In genomic region chr4:115828572-115828902, GRCm38 (mm10) we compare ENCODE assay signal across 1 mouse cellular context.
TF ChIP-seq lines count a peak whose summit lies in the region.

No protein-coding gene starts in this region.

TF ChIP-seq in CH12.LX, 34 proteins besides CTCF, POLR2A, EP300 and RAD21 (continued from another document):
- TF ChIP-seq ZMIZ1 (IDR thresholded peaks at IDR 0.05; ENCODE audit: low read depth, low read length), result no peak
- TF ChIP-seq POLR2AphosphoS2 (IDR thresholded peaks at IDR 0.05; ENCODE audit: low read depth, low read length), result no peak
- no peak for TF ChIP-seq GABPA (IDR thresholded peaks at IDR 0.05; ENCODE audit: insufficient replicate concordance, low read depth, low read length)
- TF ChIP-seq E2F4 (IDR thresholded peaks at IDR 0.05; ENCODE audit: insufficient replicate concordance, low read depth, low read length), result no peak
- TF ChIP-seq ZNF384 (IDR thresholded peaks at IDR 0.05; ENCODE audit: low read depth, low read length), result no peak
- TF ChIP-seq KAT2A (IDR thresholded peaks at IDR 0.05; ENCODE audit: insufficient replicate concordance, low read length), result no peak
